Mouse (Mus musculus) ES-E14 (cell line): ENCODE measurements at regions not wholly inside any gene's neighbourhood (a gene's known extent, or its start where the extent isn't known, plus 50 kb on each side); places are given as distances from the start of the nearest gene placed in this dataset.

ENCODE experiments used
- CHD2 ChIP-seq: IDR thresholded peaks from 2 replicates; pipeline ENCODE4 v1.6.1; 2014; ENCODE audit warnings: mild to moderate bottlenecking, low read depth, low read length, inconsistent platforms
- HCFC1 ChIP-seq: IDR thresholded peaks from 2 replicates; pipeline ENCODE4 v1.6.1; 2012; ENCODE audit warnings: low read length, inconsistent platforms, borderline replicate concordance; ENCODE audit not compliant: insufficient read depth
- MAFK ChIP-seq: IDR thresholded peaks from 2 replicates; pipeline ENCODE4 v1.6.1; 2014; ENCODE audit warnings: mild to moderate bottlenecking, low read depth, low read length, inconsistent platforms; ENCODE audit not compliant: insufficient read depth
- ZC3H11A ChIP-seq: IDR thresholded peaks from 2 replicates; pipeline ENCODE4 v1.6.1; 2012; ENCODE audit warnings: low read depth, mild to moderate bottlenecking, inconsistent platforms, low read length, borderline replicate concordance
- ZNF384 ChIP-seq: IDR thresholded peaks from 2 replicates; pipeline ENCODE4 v1.6.1; 2012; ENCODE audit warnings: low read depth, low read length, inconsistent platforms

DNA sequence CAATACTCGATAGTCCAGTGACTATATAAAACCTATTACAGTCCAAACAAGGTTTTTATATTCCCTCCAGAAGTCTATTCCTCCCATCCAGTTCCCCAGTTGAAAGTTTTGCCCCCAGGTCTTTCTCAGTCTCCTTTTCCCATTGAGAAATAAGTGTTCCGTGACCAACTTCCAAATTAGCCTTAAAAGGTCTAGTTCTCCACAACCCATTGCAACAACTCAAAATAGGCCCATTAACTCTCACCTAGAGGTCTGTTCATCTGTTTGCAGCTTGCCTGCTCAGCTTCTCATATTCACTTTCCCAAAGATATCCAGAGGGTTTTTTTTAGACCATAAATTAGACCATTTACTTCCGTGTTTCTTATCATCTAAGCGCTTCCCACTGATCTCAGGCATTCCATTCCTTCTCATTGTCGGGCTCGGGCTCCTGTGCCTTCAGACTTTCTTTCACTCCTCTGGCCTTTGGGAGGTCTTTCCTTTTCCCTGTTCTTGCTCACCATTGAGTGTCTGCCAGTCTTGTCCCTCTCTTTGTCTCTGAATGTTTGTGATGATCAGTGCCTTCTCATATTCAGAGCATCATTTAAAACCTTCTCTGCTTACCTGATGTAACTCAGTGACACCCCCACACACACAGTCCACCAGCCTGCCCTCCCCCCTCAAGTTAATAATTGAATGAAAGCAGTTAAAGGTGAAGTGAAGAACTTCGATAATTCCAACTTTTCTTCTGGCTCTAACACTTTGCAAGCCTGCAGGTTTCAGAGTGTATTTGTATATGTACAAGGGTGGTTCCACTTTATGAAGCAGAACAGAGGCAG, 97.5 kb upstream of the Lpp start:
- TF ChIP-seq ZC3H11A (no peak), HCFC1 (no peak), MAFK (no peak), ZNF384 (no peak), CHD2 (no peak)
